Mouse (Mus musculus): ENCODE results near the gene Cdhr4. TPM values are rescaled to one million over a fixed set of nuclear protein-coding genes. Genes with fewer than 3 reads are reported as not detected.
"Not testable (repeated sequence)": the region's sequence is repeated elsewhere in the genome, so short reads cannot be mapped to it uniquely, and the experiment has no call there.

Cdhr4 gene
- polyA plus RNA-seq, 1 experiment, result not detected

- peak within 1 kb of the TSS; percentile 100 for H3K27ac ChIP-seq (replicated peaks; ENCODE audit: low read depth, low read length)
- peak within 1 kb of the TSS; percentile 93 for H3K4me3 ChIP-seq (ENCODE audit: insufficient read depth, low read depth, low read length)
- H3K4me1 ChIP-seq (ENCODE audit: control insufficient read depth, insufficient read depth, insufficient read length, low read length), result peaks cover 18% of the 10 kb centered on the region
Measured at GRCm38 (mm10) chr9:107985131-107986119, 6.9 kb upstream of the Cdhr4 start, which contains the start of gene Inka1. TSS of gene Inka1 (minus strand) at chr9:107985879.

GRCm38 (mm10) chr9:107986376-107986775 is 5.9 kb upstream of the Cdhr4 start:
- Histone ChIP-seq H3K4me1 (ENCODE audit: control insufficient read depth, insufficient read depth, insufficient read length, low read length) (peaks cover 11% of the 10 kb centered on the region), H3K4me3 (ENCODE audit: insufficient read depth, low read depth, low read length) (peak overlapping the region; percentile 93), H3K27ac (replicated peaks; ENCODE audit: low read depth, low read length) (peak overlapping the region; percentile 39)

- Histone ChIP-seq H3K27ac (replicated peaks; ENCODE audit: low read depth, low read length) (no peak overlapping the region), H3K4me3 (ENCODE audit: insufficient read depth, low read depth, low read length) (no peak overlapping the region), H3K4me1 (ENCODE audit: control insufficient read depth, insufficient read depth, insufficient read length, low read length) (no peaks in the 10 kb centered on the region)
Measured at GRCm38 (mm10) chr9:107987950-107988349, 4.3 kb upstream of the Cdhr4 start.

- no peaks in the 10 kb centered on the region for H3K4me1 ChIP-seq (ENCODE audit: control insufficient read depth, insufficient read depth, insufficient read length, low read length)
- H3K4me3 ChIP-seq (ENCODE audit: insufficient read depth, low read depth, low read length), result no peak overlapping the region
- no peak overlapping the region for H3K27ac ChIP-seq (replicated peaks; ENCODE audit: low read depth, low read length)
Measured at GRCm38 (mm10) chr9:107993013-107993412, 716 bp downstream of the Cdhr4 start.

- no peak overlapping the region for H3K27ac ChIP-seq (replicated peaks; ENCODE audit: low read depth, low read length)
- H3K4me1 ChIP-seq (ENCODE audit: control insufficient read depth, insufficient read depth, insufficient read length, low read length), result no peaks in the 10 kb centered on the region
- H3K4me3 ChIP-seq (ENCODE audit: insufficient read depth, low read depth, low read length), result no peak overlapping the region
Measured at GRCm38 (mm10) chr9:107994464-107994863, 2.2 kb downstream of the Cdhr4 start.

- H3K27ac ChIP-seq (replicated peaks; ENCODE audit: low read depth, low read length), result no peak overlapping the region
Measured at GRCm38 (mm10) chr9:107995513-107995912, 3.2 kb downstream of the Cdhr4 start.

GRCm38 (mm10) chr9:107996049-107996448 is 3.8 kb downstream of the Cdhr4 start, which contains the start of gene Gm20662:
TSS of gene Gm20662 (plus strand) at chr9:107996349.
- Histone ChIP-seq H3K27ac (replicated peaks; ENCODE audit: low read depth, low read length) (no peak within 1 kb of the TSS), H3K4me3 (ENCODE audit: insufficient read depth, low read depth, low read length) (no peak within 1 kb of the TSS), H3K4me1 (ENCODE audit: control insufficient read depth, insufficient read depth, insufficient read length, low read length) (no peaks in the 10 kb centered on the region)

More at GRCm38 (mm10) chr9:107995513-107995912, 3.2 kb downstream of the Cdhr4 start:
- Histone ChIP-seq H3K4me3 (ENCODE audit: insufficient read depth, low read depth, low read length) (no peak overlapping the region), H3K4me1 (ENCODE audit: control insufficient read depth, insufficient read depth, insufficient read length, low read length) (no peaks in the 10 kb centered on the region)

- Histone ChIP-seq H3K4me1 (ENCODE audit: control insufficient read depth, insufficient read depth, insufficient read length, low read length) (peaks cover 10% of the 10 kb centered on the region), H3K4me3 (ENCODE audit: insufficient read depth, low read depth, low read length) (peak within 1 kb of the TSS; percentile 94), H3K27ac (replicated peaks; ENCODE audit: low read depth, low read length) (peak within 1 kb of the TSS; percentile 73)
Measured at GRCm38 (mm10) chr9:108001922-108002770, 9.8 kb downstream of the Cdhr4 start, which contains the start of gene Ip6k1. TSS of gene Ip6k1 (plus strand) at chr9:108002501.

GRCm38 (mm10) chr9:108002778-108003530 is 10.7 kb downstream of the Cdhr4 start:
- H3K4me3 ChIP-seq (ENCODE audit: insufficient read depth, low read depth, low read length), result peak overlapping the region; percentile 94
- H3K4me1 ChIP-seq (ENCODE audit: control insufficient read depth, insufficient read depth, insufficient read length, low read length), result peaks cover 11% of the 10 kb centered on the region
- H3K27ac ChIP-seq (replicated peaks; ENCODE audit: low read depth, low read length), result peak overlapping the region; percentile 67

- H3K27ac ChIP-seq (replicated peaks; ENCODE audit: low read depth, low read length), result no peak overlapping the region
- H3K4me3 ChIP-seq (ENCODE audit: insufficient read depth, low read depth, low read length), result peak overlapping the region; percentile 94
- peaks cover 16% of the 10 kb centered on the region for H3K4me1 ChIP-seq (ENCODE audit: control insufficient read depth, insufficient read depth, insufficient read length, low read length)
Measured at GRCm38 (mm10) chr9:108003531-108003890, 11.2 kb downstream of the Cdhr4 start.

GRCm38 (mm10) chr9:108008041-108008440 is 15.7 kb downstream of the Cdhr4 start:
- no peak overlapping the region for H3K27ac ChIP-seq (replicated peaks; ENCODE audit: low read depth, low read length)
- H3K4me1 ChIP-seq (ENCODE audit: control insufficient read depth, insufficient read depth, insufficient read length, low read length), result peaks cover 27% of the 10 kb centered on the region
- no peak overlapping the region for H3K4me3 ChIP-seq (ENCODE audit: insufficient read depth, low read depth, low read length)

- H3K27ac ChIP-seq (replicated peaks; ENCODE audit: low read depth, low read length), result peak overlapping the region; percentile 20; the same call in 1 of the 2 replicates
- peaks cover 18% of the 10 kb centered on the region for H3K4me1 ChIP-seq (ENCODE audit: control insufficient read depth, insufficient read depth, insufficient read length, low read length)
- H3K4me3 ChIP-seq (ENCODE audit: insufficient read depth, low read depth, low read length), result no peak overlapping the region
Measured at GRCm38 (mm10) chr9:108010385-108010784, 18.1 kb downstream of the Cdhr4 start.

- not testable (repeated sequence) for H3K27ac ChIP-seq (replicated peaks; ENCODE audit: low read depth, low read length); H3K4me3 ChIP-seq (ENCODE audit: insufficient read depth, low read depth, low read length)
- peaks cover 11% of the 10 kb centered on the region for H3K4me1 ChIP-seq (ENCODE audit: control insufficient read depth, insufficient read depth, insufficient read length, low read length)
Measured at GRCm38 (mm10) chr9:108013577-108013976, 21.3 kb downstream of the Cdhr4 start.

GRCm38 (mm10) chr9:108017127-108017526 is 24.8 kb downstream of the Cdhr4 start:
- no peak overlapping the region for H3K4me3 ChIP-seq (ENCODE audit: insufficient read depth, low read depth, low read length)
- H3K4me1 ChIP-seq (ENCODE audit: control insufficient read depth, insufficient read depth, insufficient read length, low read length), result no peaks in the 10 kb centered on the region; the same call in 1 of the 2 replicates
- H3K27ac ChIP-seq (replicated peaks; ENCODE audit: low read depth, low read length), result no peak overlapping the region

Data from brown adipose tissue, adult 24 weeks (tissue).